Mouse (Mus musculus) megakaryocyte, embryonic 14.5 days (primary cell): ENCODE results near the gene Grk1. TPM values are rescaled to one million over a fixed set of nuclear protein-coding genes. Genes with fewer than 3 reads are reported as not detected.

ENCODE experiments used
- H3K27me3 ChIP-seq: replicated peaks from 2 replicates; pipeline ENCODE3; 2012; ENCODE audit warnings: inconsistent platforms
- H3K36me3 ChIP-seq: replicated peaks from 2 replicates; pipeline ENCODE3; 2012; ENCODE audit warnings: low read length, inconsistent platforms, mixed read lengths
- H3K4me1 ChIP-seq: 2 replicates; pipeline ENCODE4 v1.6.1; 2012; ENCODE audit warnings: inconsistent platforms
- H3K4me3 ChIP-seq: replicated peaks from 2 replicates; pipeline ENCODE3; 2012; ENCODE audit warnings: moderate library complexity, mild to moderate bottlenecking, inconsistent platforms
- H3K9me3 ChIP-seq: 2 replicates; pipeline ENCODE4 v1.6.1; 2012; ENCODE audit warnings: inconsistent platforms
- FLI1 ChIP-seq: IDR thresholded peaks from 2 replicates; pipeline ENCODE4 v1.6.1; 2012; ENCODE audit warnings: low read length, inconsistent platforms, mixed read lengths
- GATA1 ChIP-seq: IDR thresholded peaks from 3 replicates; pipeline ENCODE4 v1.6.1; 2012; ENCODE audit warnings: mixed read lengths, low read length, inconsistent platforms, borderline replicate concordance
- polyA plus RNA-seq: library from polyadenylated mRNA; stranded (reverse); fragments of >175 nt; gene quantifications from 2 replicates; pipeline ENCODE4 v1.2.3, GENCODE M21; 2012; ENCODE audit warnings: low replicate concordance; ENCODE audit not compliant: insufficient read depth

Grk1 gene
- 0.11 TPM in 1 of 2 replicates, not detected in the other for polyA plus RNA-seq

DNA sequence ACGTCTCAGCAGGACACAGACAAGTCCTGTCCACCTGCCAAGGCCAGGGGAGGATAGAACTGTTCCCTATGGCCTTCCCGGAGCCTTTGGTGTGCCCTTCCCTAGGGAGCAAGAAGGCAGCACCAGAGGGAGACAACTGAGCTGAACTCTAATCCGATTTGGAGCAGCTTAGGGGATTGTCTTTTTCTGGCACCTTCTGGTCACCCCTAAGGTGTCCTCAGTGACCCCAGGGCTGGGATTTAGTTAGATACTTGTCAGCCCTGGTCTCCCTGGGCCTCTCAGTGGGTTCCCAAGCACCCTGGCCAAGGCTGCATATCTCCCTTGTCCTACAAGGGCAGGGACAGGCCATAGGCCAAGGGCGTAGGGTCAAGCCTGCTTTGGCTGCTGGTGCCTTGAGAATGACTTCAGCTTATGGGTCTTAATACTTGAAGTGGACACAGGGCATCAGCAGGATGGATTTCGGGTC is at the start of gene Grk1:
TSS of gene Grk1 (plus strand) at position 416 of the 466 bp plus-strand sequence.
- Histone ChIP-seq H3K36me3 (no peaks in the 10 kb centered on the region), H3K4me3 (no peak within 1 kb of the TSS), H3K4me1 (peaks cover 12% of the 10 kb centered on the region), H3K27me3 (peaks cover 67% of the 10 kb centered on the region), H3K9me3 (no peaks in the 10 kb centered on the region)
- TF ChIP-seq GATA1 (no peak), FLI1 (no peak)

DNA sequence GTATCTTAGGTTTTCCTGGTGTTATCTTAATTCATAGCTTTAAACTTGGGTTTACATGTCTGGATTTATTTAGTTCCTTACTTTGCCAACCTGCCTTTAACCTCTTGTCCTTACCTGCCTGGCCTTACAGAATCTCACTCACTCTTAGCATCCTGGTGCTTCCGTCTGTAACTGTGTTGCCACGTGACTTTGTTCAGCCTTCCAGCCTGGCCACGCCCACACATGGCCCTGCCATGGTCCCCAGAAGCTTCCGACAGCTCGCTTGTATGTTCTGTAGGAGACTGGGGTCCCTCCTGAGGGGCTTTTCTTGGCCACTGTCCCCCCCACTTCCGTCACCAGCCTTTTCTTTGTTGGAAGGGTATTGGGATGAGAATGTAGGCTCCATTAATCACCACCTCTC is 48.7 kb upstream of the Grk1 start:
- Histone ChIP-seq H3K27me3 (no peaks in the 10 kb centered on the region), H3K36me3 (peaks cover 94% of the 10 kb centered on the region), H3K4me1 (peaks cover 99% of the 10 kb centered on the region), H3K9me3 (no peaks in the 10 kb centered on the region), H3K4me3 (no peak overlapping the region)
- TF ChIP-seq FLI1 (no peak), GATA1 (no peak)

DNA sequence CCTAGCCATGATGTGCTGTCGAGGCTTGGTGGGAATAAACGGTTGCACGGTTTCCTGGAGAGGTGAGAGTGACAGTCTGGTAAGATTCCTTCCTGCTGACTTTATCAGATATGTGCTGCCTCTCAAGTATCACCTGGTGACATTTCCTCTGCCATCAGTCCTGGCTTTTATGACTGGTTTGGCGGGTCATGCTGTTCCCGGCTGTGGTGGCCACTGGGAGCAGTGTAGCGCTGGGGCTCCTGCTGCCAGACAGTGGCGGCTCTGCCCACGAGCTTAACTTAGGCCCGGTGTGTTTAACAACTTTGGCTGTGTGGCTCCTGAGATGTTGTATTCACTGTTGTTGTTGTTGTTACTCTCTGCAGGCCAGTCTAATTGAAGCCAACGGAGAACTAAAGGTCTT is 48.2 kb upstream of the Grk1 start:
- Histone ChIP-seq H3K36me3 (peaks cover 94% of the 10 kb centered on the region), H3K4me1 (peaks cover 99% of the 10 kb centered on the region), H3K4me3 (no peak overlapping the region), H3K9me3 (no peaks in the 10 kb centered on the region; the same call in 1 of the 2 replicates), H3K27me3 (no peaks in the 10 kb centered on the region)
- TF ChIP-seq GATA1 (no peak), FLI1 (no peak)

DNA sequence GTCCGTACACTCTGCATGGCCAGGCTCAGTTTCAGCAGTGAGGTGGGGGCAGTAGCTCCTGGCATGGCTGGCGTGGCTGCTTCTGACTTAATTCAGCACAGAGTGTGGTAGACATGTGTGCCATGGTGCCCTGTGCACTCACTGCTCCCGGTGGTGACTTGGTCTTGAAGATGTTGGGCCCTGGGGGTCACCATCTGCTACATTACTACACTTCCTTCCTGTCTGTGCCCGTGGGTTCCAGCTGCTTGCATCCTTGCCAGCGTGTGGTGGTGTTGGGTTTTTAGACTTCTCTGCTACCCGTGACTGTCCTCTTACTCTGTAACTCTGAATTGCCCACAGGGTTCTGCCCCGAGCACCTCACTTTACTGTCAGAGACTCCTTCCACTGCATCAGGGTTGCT is 44.7 kb upstream of the Grk1 start:
- TF ChIP-seq GATA1 (no peak), FLI1 (no peak)
- Histone ChIP-seq H3K9me3 (no peaks in the 10 kb centered on the region; the same call in 1 of the 2 replicates), H3K36me3 (peaks cover 100% of the 10 kb centered on the region), H3K4me1 (peaks cover 77% of the 10 kb centered on the region), H3K4me3 (peak overlapping the region; percentile 51), H3K27me3 (no peaks in the 10 kb centered on the region)

DNA sequence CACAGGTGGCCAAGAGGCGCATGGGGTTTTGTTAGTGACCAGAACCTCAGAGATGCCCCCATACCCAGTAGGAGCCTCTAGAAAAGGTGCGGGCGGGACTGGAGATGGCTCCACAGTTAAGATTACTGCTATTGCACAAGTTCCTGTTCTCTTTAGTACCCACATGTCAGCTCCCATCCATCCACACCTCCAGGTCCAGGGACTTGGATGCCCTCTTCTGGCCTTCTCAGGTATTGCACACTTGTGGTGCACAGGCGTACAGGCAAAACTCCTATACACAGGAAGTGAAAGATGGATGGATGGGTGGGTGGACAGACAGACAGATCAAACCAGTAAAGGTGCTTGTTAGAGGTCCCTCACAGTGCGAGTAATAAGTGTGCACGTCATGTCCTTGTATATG is 43.0 kb upstream of the Grk1 start:
- no peaks in the 10 kb centered on the region for H3K27me3 ChIP-seq
- TF ChIP-seq FLI1 (no peak), GATA1 (no peak)
- H3K9me3 ChIP-seq: no peaks in the 10 kb centered on the region; the same call in 1 of the 2 replicates
- peaks cover 70% of the 10 kb centered on the region for H3K4me1 ChIP-seq
- H3K36me3 ChIP-seq: peaks cover 100% of the 10 kb centered on the region
- no peak overlapping the region for H3K4me3 ChIP-seq

DNA sequence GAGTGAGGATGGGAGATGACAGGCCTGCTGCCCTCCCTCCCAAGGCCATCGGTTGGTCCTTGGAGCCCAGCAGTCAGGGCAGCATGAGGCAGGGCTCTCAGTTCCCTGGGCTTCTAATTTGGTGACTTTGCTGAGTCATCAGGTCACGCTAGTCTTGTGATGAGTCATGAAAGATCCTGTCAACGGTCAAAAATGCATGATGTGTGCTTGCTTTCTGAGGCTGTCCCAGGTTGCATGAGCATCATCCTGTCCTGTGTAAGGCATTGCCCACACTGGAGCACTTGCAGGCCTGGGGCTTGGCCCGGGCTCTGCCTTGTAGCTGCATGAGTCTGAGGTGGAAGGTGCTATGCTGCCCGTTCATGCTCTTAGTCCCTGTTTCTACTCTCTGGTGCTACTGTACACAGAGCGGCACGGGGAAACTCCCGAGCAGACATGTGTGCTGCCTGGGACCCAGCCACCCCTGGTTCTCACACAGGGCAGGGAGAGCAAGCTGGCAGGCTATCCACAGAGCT is 31.7 kb upstream of the Grk1 start:
- H3K27me3 ChIP-seq: no peaks in the 10 kb centered on the region
- H3K36me3 ChIP-seq: peaks cover 89% of the 10 kb centered on the region
- no peak overlapping the region for H3K4me3 ChIP-seq

DNA sequence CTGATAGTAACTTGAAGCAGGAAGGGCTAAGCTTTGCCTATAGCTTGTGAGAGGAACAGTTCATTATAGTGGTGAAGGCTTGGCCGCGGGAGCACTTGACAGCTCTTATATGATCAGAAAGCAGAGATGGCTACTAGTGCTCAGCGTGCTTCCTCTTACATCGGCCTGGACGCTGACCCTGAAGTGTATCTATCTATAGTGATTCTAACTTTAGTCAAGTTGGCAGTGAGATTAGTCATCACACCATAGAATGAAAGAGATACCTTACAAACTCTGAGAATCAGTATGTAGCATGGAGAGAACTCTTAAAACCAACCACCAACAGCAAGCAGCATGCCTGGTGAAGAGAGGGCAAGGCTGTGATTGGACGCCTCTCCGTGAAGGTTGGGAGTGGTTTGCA is 23.3 kb upstream of the Grk1 start:
- Histone ChIP-seq H3K4me3 (no peak overlapping the region), H3K9me3 (peaks cover 4% of the 10 kb centered on the region; the same call in 1 of the 2 replicates), H3K4me1 (peaks cover 3% of the 10 kb centered on the region; the same call in 1 of the 2 replicates), H3K36me3 (peaks cover 34% of the 10 kb centered on the region), H3K27me3 (peaks cover 11% of the 10 kb centered on the region)
- TF ChIP-seq GATA1: no peak
- no peak for TF ChIP-seq FLI1

More for the DNA sequence above, 31.7 kb upstream of the Grk1 start:
- H3K9me3 ChIP-seq: no peaks in the 10 kb centered on the region
- peaks cover 43% of the 10 kb centered on the region for H3K4me1 ChIP-seq
- TF ChIP-seq GATA1 (no peak), FLI1 (no peak)

DNA sequence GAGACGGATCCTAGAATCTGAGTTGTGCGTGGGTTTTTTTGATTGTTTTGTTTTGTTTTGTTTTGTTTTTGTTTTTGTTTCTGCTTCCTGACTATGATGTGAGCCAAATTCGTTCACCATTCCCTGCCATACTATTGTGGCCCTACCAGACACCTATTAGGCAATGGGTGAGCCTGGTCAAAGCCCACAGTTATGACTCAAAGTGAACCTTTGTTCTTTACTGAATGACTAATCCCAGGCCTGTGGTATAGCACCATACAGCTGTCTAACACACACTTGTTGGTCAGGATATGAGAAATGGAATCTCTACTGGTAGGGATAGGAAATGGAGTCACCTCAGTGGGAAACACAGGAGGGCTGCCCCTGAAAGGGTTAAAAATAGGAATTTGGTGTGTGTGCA is 22.3 kb upstream of the Grk1 start:
- TF ChIP-seq FLI1 (no peak), GATA1 (no peak)
- Histone ChIP-seq H3K36me3 (peaks cover 27% of the 10 kb centered on the region), H3K4me1 (peaks cover 4% of the 10 kb centered on the region; the same call in 1 of the 2 replicates), H3K27me3 (peaks cover 18% of the 10 kb centered on the region), H3K4me3 (no peak overlapping the region), H3K9me3 (peaks cover 4% of the 10 kb centered on the region; the same call in 1 of the 2 replicates)

DNA sequence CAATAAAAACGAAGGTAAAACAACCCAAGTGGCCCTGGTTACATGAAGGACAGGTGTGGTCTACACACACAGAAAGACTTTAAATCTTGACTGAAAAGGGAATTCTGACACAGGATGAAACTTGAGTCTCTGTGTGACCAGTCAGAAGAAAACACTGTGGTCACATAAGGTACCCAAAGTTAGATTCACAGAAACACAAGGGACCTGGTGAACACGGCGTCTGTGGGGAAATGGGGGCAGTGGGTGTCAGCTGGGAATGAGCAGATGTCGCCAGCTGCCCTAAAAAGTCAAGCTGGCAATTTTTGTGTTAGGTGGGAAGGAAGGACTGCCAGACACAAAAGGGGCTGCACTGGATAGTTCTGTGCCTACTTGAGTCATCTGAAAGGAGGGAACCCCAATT is 21.9 kb upstream of the Grk1 start:
- H3K4me1 ChIP-seq: peaks cover 4% of the 10 kb centered on the region; the same call in 1 of the 2 replicates
- no peak for TF ChIP-seq FLI1
- no peak for TF ChIP-seq GATA1
- H3K36me3 ChIP-seq: peaks cover 27% of the 10 kb centered on the region
- H3K27me3 ChIP-seq: peaks cover 21% of the 10 kb centered on the region
- peaks cover 4% of the 10 kb centered on the region; the same call in 1 of the 2 replicates for H3K9me3 ChIP-seq
- no peak overlapping the region for H3K4me3 ChIP-seq

DNA sequence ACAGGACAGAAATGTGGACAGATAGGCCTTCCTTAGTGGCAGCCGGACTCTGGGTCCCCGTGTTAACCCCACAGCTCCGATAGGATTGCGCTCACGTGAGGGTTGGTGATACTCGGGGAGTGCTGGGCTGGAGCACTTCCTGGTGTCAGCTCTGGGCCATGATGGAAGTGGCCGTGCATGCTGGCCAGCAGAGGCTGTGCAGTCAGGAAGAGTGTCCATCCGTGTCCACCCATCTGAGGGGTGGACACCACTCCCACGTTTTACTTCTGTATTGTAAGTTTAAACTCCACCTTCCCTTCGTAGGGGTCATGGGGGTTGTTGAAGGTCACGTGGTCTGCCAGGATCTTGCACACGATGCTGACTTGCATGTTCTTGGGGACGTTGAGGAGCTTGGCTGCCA is 18.5 kb upstream of the Grk1 start:
- Histone ChIP-seq H3K36me3 (peaks cover under 1% of the 10 kb centered on the region), H3K4me3 (no peak overlapping the region), H3K9me3 (peaks cover 12% of the 10 kb centered on the region), H3K4me1 (peaks cover 4% of the 10 kb centered on the region; the same call in 1 of the 2 replicates), H3K27me3 (peaks cover 41% of the 10 kb centered on the region)
- no peak for TF ChIP-seq FLI1
- TF ChIP-seq GATA1: no peak
